Mouse (Mus musculus): ENCODE data around the gene Ern1. TPM values are rescaled to one million over a fixed set of nuclear protein-coding genes. Genes with fewer than 3 reads are reported as not detected.

The Ern1 gene
- polyA plus RNA-seq, 1 experiment from 2014 or later: 4.8 TPM

DNA sequence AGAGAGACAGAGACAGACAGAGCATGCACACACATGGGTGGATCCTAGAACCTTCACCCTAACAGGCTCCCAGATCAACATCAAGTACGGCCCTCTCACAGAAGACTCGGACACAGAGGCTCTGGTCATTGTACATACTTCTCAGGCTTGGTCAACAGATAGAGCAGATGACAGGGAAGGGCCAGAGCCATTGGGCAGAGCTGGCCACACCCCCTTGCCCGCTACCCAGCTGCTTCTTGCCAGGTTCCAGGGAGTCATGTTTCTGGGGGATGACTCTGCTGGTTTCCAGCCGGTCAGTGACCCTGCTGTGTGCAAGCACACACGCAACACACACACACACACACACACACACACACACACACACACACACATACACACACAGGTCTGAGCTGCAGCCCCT lies 136.8 kb downstream of the Ern1 start:
- no peaks in the 10 kb centered on the region for H3K4me1 ChIP-seq (ENCODE audit: control insufficient read depth, insufficient read depth, low read length)
- H3K36me3 ChIP-seq (ENCODE audit: control insufficient read depth, insufficient read depth, low read length): no peaks in the 10 kb centered on the region
- no peaks in the 10 kb centered on the region for H3K27me3 ChIP-seq (ENCODE audit: control insufficient read depth, insufficient read depth, low read depth, low read length)
- no peak overlapping the region for H3K4me2 ChIP-seq (ENCODE audit: low read length)
- no peak overlapping the region for H3K27ac ChIP-seq (ENCODE audit: low read length)
- no peak overlapping the region for H3K9ac ChIP-seq (ENCODE audit: low read depth, low read length)
- H3K9me3 ChIP-seq (replicated peaks; ENCODE audit: control insufficient read depth, low read length, poor library complexity, severe bottlenecking): no peaks in the 10 kb centered on the region
- no peak overlapping the region for H3K4me3 ChIP-seq (ENCODE audit: low read depth, low read length)
- WGBS: 65% methylated on average over 4 of the region's 5 CpGs
- no peak for ATAC-seq

DNA sequence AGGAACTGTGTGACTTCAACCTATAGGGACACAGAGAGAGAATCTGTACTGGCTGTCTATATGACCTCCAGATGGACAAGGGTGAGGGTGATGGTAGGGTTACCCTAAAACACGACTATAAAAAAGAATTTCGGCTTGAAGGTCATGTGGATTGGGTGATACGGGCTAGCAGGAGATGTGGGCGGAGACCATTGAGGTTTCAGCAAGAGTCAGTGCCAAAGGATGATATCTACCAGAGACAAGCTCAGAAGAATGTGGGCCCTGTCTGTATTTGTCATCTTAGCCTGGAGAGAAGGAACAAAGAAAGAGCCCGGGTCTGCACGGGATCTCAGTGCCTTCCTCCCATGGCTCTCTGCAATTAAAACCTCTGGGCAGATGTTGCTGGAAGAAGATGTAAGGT lies 137.9 kb downstream of the Ern1 start:
- no peaks in the 10 kb centered on the region for H3K27me3 ChIP-seq (ENCODE audit: control insufficient read depth, insufficient read depth, low read depth, low read length)
- no peak overlapping the region for H3K9ac ChIP-seq (ENCODE audit: low read depth, low read length)
- no peak overlapping the region for H3K4me3 ChIP-seq (ENCODE audit: low read depth, low read length)
- no peaks in the 10 kb centered on the region; the same call in 1 of the 2 replicates for H3K4me1 ChIP-seq (ENCODE audit: control insufficient read depth, insufficient read depth, low read length)
- whole genome bisulfite sequencing: 87% methylated on average over 6 of the region's 6 CpGs
- no peak for ATAC-seq
- H3K27ac ChIP-seq (ENCODE audit: low read length): no peak overlapping the region
- no peaks in the 10 kb centered on the region for H3K36me3 ChIP-seq (ENCODE audit: control insufficient read depth, insufficient read depth, low read length)
- no peak overlapping the region for H3K4me2 ChIP-seq (ENCODE audit: low read length)
- H3K9me3 ChIP-seq (replicated peaks; ENCODE audit: control insufficient read depth, low read length, poor library complexity, severe bottlenecking): no peaks in the 10 kb centered on the region

DNA sequence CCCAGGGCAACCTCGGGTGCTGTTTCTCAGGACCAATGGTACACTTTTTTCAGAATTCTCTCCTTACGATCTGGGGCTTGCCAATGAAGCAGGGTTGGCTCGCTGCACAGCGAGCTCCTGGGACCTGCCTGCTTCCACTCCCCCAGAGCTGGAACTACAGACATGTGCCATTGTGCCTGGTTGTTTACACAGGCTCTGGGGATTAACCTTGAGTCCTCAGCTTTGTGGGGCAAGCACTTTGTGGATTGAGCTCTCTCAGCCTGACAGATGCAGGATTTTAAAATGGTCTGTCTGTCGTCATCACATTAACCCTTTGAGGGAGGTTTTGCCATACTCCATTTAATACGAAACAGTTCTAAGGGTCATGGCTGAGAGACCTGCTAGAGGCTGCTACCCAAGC lies 142.7 kb downstream of the Ern1 start:
- WGBS: 30% methylated on average over 6 of the region's 6 CpGs
- Histone ChIP-seq H3K9ac (ENCODE audit: low read depth, low read length) (no peak overlapping the region; the same call in 1 of the 2 replicates), H3K4me3 (ENCODE audit: low read depth, low read length) (no peak overlapping the region)

More for the DNA sequence above, 142.7 kb downstream of the Ern1 start:
- no peak for ATAC-seq
- Histone ChIP-seq H3K4me2 (ENCODE audit: low read length) (no peak overlapping the region), H3K27ac (ENCODE audit: low read length) (no peak overlapping the region), H3K27me3 (ENCODE audit: control insufficient read depth, insufficient read depth, low read depth, low read length) (no peaks in the 10 kb centered on the region), H3K4me1 (ENCODE audit: control insufficient read depth, insufficient read depth, low read length) (no peaks in the 10 kb centered on the region; the same call in 1 of the 2 replicates), H3K36me3 (ENCODE audit: control insufficient read depth, insufficient read depth, low read length) (no peaks in the 10 kb centered on the region), H3K9me3 (replicated peaks; ENCODE audit: control insufficient read depth, low read length, poor library complexity, severe bottlenecking) (no peaks in the 10 kb centered on the region)

Other genes starting within 250 kb of the Ern1 start
- gene Ftsj3, start 231.8 kb downstream of the Ern1 start, polyA plus RNA-seq (2015; fragmentation: Nextera tagmentation; extraction: Ambion mirVana): 34.0 and 38.0 TPM in 2 replicates
- 278 and 285 TPM in 2 replicates for gene Psmc5, start 231.7 kb downstream of the Ern1 start, polyA plus RNA-seq (2015; fragmentation: Nextera tagmentation; extraction: Ambion mirVana)
- 7.1 and 7.8 TPM in 2 replicates for gene Smarcd2, start 214.9 kb downstream of the Ern1 start, polyA plus RNA-seq (2015; fragmentation: Nextera tagmentation; extraction: Ambion mirVana)
- 0.05 and 0.21 TPM in 2 replicates for gene Tcam1, start 211.2 kb downstream of the Ern1 start, polyA plus RNA-seq (2015; fragmentation: Nextera tagmentation; extraction: Ambion mirVana)
- gene Gh, start 186.0 kb downstream of the Ern1 start, polyA plus RNA-seq (2015; fragmentation: Nextera tagmentation; extraction: Ambion mirVana): 1.2 TPM in 1 of 2 replicates, not detected in the other
- 0.76 and 0.92 TPM in 2 replicates for gene Cd79b, start 173.1 kb downstream of the Ern1 start, polyA plus RNA-seq (2015; fragmentation: Nextera tagmentation; extraction: Ambion mirVana)
- gene Scn4a, start 134.6 kb downstream of the Ern1 start, polyA plus RNA-seq (2015; fragmentation: Nextera tagmentation; extraction: Ambion mirVana): not detected in 2 replicates
- not detected in 2 replicates for gene Prr29, start 122.4 kb downstream of the Ern1 start, polyA plus RNA-seq (2015; fragmentation: Nextera tagmentation; extraction: Ambion mirVana)
- gene Icam2, start 99.8 kb downstream of the Ern1 start, polyA plus RNA-seq (2015; fragmentation: Nextera tagmentation; extraction: Ambion mirVana): 10.4 and 12.3 TPM in 2 replicates
- 35.9 and 37.5 TPM in 2 replicates for gene Tex2, start 125.6 kb upstream of the Ern1 start, polyA plus RNA-seq (2015; fragmentation: Nextera tagmentation; extraction: Ambion mirVana)

Measured in midbrain, embryonic 16.5 days (tissue).